Mouse (Mus musculus) midbrain, embryonic 15.5 days (tissue): ENCODE data around the gene H2-Q2. TPM values are rescaled to one million over a fixed set of nuclear protein-coding genes. Genes with fewer than 3 reads are reported as not detected.
"Not testable (repeated sequence)": the region's sequence is repeated elsewhere in the genome, so short reads cannot be mapped to it uniquely, and the experiment has no call there.

Experiments
- ATAC-seq: fragments of 200-750 bp; cut with Nextera tagmentation; replicated peaks from 2 replicates; pipeline ENCODE4 v1.8.0; 2017; ENCODE audit warnings: moderate TSS enrichment
- H3K27ac ChIP-seq: fragments of 300-500 bp; sonication (generic); 2 replicates; pipeline ENCODE4 v1.5.1; 2015; ENCODE audit warnings: mild to moderate bottlenecking, inconsistent platforms
- H3K27me3 ChIP-seq: fragments of 300-500 bp; sonication (generic); replicated peaks from 2 replicates; pipeline ENCODE4 v1.6.1; 2015; ENCODE audit warnings: inconsistent platforms
- H3K36me3 ChIP-seq: fragments of 300-500 bp; sonication (generic); replicated peaks from 2 replicates; pipeline ENCODE4 v1.6.1; 2015; ENCODE audit warnings: inconsistent platforms
- H3K4me1 ChIP-seq: fragments of 300-500 bp; sonication (generic); 2 replicates; pipeline ENCODE4 v1.6.1; 2015; ENCODE audit warnings: inconsistent platforms
- H3K4me2 ChIP-seq: fragments of 300-500 bp; sonication (generic); 2 replicates; pipeline ENCODE4 v1.6.1; 2015; ENCODE audit warnings: inconsistent platforms, mild to moderate bottlenecking, moderate library complexity
- H3K4me3 ChIP-seq: fragments of 300-500 bp; sonication (generic); 2 replicates; pipeline ENCODE4 v1.5.1; 2015; ENCODE audit warnings: mild to moderate bottlenecking, inconsistent platforms
- H3K9ac ChIP-seq: fragments of 300-500 bp; sonication (generic); 2 replicates; pipeline ENCODE4 v1.6.1; 2015; ENCODE audit warnings: mild to moderate bottlenecking, inconsistent platforms
- H3K9me3 ChIP-seq: fragments of 300-500 bp; sonication (generic); 2 replicates; pipeline ENCODE4 v1.6.1; 2016; ENCODE audit warnings: inconsistent platforms
- WGBS: fragments of 180-500 bp; shearing (Covaris S2); methylation state at CpG from one replicate; pipeline ENCODE4 v1.1.7; 2015; ENCODE audit warnings: mixed read lengths; 5-methylcytosine and 5-hydroxymethylcytosine counted together
- polyA plus RNA-seq: library from polyadenylated mRNA; unstranded; fragments of >200 nt; fragmentation: Nextera tagmentation; extraction: Ambion mirVana; gene quantifications from 2 replicates; pipeline ENCODE4 v1.2.1, GENCODE M21; 2015

The H2-Q2 gene
- 3.0 and 3.8 TPM in 2 replicates for polyA plus RNA-seq

DNA sequence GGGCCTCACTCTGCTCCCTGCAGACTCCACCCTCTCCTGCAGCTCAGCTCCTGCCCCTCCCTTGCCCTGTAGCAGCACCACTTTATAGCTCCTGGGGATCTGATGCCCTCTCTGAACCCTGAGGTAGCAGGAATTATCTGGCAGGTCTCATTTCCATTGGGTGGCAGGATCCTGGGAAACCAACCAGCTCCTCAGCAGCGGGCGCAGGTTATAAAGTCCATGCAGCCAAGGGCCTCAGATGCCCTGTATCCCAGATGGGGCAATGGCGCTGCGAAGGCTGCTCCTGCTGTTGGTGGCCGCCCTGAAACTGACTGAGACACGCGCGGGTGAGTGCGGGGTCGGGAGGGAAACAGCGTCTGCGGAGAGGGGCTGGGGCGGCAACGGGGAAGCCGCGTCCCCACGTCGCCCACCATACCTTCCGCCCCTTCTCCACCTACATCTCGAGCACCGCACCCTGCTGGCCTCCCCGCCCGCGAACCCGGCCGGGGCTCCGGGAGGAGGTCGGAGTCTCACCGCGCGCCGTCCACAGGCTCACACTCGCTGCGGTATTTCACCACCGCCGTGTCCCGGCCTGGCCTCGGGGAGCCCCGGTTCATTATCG lies at the start of gene H2-Q2:
TSS of gene H2-Q2 (plus strand) at position 172 of the 601 bp plus-strand sequence.
- peak within 1 kb of the TSS; percentile 84 for H3K4me2 ChIP-seq
- H3K9me3 ChIP-seq = no peaks in the 10 kb centered on the region
- ATAC-seq = peak; percentile 48; the same call in 1 of the 2 replicates
- peaks cover 46% of the 10 kb centered on the region for H3K27me3 ChIP-seq
- no peak within 1 kb of the TSS for H3K27ac ChIP-seq
- no peaks in the 10 kb centered on the region for H3K36me3 ChIP-seq
- H3K9ac ChIP-seq = peak within 1 kb of the TSS; percentile 49
- H3K4me3 ChIP-seq = peak within 1 kb of the TSS; percentile 46
- under 1% methylated on average over 33 of the region's 40 CpGs for WGBS
- peaks cover 11% of the 10 kb centered on the region for H3K4me1 ChIP-seq

DNA sequence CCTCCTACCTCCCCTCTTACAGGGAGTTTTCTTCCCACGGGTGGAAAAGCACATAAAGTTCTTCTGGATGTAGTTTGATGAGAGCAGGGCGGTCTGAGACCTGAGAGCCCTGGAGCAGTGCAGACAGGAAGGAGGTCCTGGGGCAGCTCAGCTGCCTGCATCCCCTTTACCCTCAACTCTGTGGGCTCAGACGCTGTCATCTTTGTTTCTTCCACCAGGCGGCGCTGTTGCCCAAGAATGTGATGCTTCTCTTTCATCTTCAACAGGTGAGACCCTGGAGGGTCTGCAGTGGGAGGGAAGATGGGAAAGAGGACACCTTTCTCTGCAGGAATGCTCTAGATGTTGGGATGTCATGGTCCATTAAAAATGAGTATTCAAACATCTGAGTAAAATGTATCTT lies 46.2 kb upstream of the H2-Q2 start:
- not testable (repeated sequence) for ATAC-seq, H3K36me3 ChIP-seq, H3K4me3 ChIP-seq, H3K27me3 ChIP-seq, H3K4me1 ChIP-seq, H3K9me3 ChIP-seq, H3K27ac ChIP-seq, H3K9ac ChIP-seq, H3K4me2 ChIP-seq
- WGBS = 1% methylated on average over 5 of the region's 5 CpGs

GRCm38 (mm10) chr17:35300261-35300945 lies 41.6 kb upstream of the H2-Q2 start:
- H3K36me3 ChIP-seq, H3K4me1 ChIP-seq, H3K4me3 ChIP-seq, H3K4me2 ChIP-seq, H3K9ac ChIP-seq, H3K27ac ChIP-seq, H3K9me3 ChIP-seq, ATAC-seq, H3K27me3 ChIP-seq: not testable (repeated sequence)
- WGBS = 88% methylated on average over 7 of the region's 7 CpGs

DNA sequence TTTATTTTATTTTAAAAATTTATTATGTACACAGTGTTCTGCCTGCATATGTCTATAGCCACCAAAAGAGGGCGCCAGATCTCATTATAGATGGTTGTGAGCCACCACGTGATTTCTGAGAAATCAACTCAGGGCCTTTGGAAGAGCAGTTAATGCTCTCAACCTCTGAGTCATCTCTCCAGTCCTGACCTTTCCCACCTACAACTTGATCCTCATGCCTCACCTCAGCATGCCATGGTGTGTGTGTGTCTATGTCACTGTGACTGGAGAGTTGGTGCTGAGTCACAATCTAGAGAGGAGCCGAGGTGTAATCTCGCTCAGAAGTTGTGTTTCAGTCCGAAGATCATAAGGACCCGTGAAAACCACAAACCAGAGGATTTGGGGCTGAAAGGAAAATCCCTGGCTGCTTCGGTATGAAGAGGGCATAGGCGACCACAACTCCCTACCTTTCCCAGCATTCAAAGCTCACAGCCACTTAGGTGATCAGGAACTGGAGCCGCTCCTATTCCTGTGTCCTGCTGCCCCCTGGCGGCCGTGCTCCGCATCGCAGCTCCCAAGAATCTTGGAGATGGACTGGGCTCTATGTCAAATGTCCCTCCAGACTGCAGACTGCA lies 40.3 kb upstream of the H2-Q2 start:
- Histone ChIP-seq H3K27me3 (no peaks in the 10 kb centered on the region), H3K36me3 (no peaks in the 10 kb centered on the region), H3K9ac (no peak overlapping the region), H3K4me2 (no peak overlapping the region), H3K4me1 (no peaks in the 10 kb centered on the region), H3K27ac (no peak overlapping the region), H3K9me3 (no peaks in the 10 kb centered on the region), H3K4me3 (no peak overlapping the region)
- WGBS = 23% methylated on average over 13 of the region's 13 CpGs
- ATAC-seq = no peak

DNA sequence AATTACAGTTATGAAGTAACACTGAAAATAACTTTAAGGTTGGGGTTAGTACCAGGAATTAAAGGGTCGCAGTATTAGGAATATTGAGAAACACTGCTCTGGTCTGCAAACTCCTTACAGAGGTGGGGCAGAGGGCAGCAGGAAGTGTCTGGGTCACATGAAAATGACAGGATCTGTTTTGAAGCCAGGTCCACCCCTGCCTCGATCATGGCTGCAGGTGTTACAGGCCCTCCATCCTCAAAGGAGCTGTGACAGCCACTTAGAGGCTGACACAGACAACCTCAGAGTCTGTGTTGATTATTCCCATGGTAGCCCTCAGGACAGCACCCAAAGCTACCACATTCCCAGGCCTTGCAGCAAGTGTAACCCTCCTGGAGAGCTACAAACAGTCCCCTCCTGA lies 38.8 kb upstream of the H2-Q2 start:
- H3K4me2 ChIP-seq = no peak overlapping the region
- H3K4me3 ChIP-seq = no peak overlapping the region
- no peaks in the 10 kb centered on the region for H3K27me3 ChIP-seq
- no peaks in the 10 kb centered on the region for H3K36me3 ChIP-seq
- no peak for ATAC-seq
- no peaks in the 10 kb centered on the region for H3K9me3 ChIP-seq
- H3K27ac ChIP-seq = no peak overlapping the region
- 87% methylated on average over 2 of the region's 2 CpGs for WGBS
- H3K9ac ChIP-seq = no peak overlapping the region
- H3K4me1 ChIP-seq = no peaks in the 10 kb centered on the region

DNA sequence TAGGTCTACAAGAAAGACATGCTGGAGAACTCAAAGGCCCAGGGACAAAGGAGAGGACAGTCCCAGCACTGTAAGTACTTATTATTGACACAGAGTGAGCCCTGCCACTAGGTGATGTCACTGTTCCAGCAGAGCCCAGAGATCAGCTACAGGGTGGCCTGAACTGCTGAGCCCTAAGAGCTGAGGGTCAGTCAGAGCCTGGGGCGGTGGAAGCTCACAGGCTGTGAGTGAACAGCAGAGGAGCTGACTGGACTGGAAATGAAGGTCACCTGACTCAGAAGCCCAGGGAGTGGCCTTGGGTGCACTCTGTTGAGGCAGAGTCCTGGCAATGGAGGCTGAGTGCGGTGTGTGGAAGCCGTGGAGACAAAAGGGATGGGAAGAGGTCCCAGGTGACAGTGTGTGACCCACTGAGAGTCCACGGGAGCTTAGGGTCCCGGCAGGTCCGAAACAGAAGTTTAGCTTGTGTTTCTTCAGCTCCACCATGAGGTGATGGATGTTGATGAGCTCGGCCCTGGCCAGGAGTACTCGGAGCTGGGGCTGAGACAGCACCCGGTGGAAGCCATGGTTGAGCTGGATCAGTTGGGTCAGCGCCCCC lies 38.2 kb upstream of the H2-Q2 start:
- Histone ChIP-seq H3K27me3 (no peaks in the 10 kb centered on the region), H3K9ac (no peak overlapping the region), H3K36me3 (no peaks in the 10 kb centered on the region), H3K4me3 (no peak overlapping the region), H3K9me3 (no peaks in the 10 kb centered on the region), H3K4me1 (no peaks in the 10 kb centered on the region), H3K4me2 (no peak overlapping the region), H3K27ac (no peak overlapping the region)
- ATAC-seq = no peak
- WGBS = 88% methylated on average over 10 of the region's 10 CpGs

DNA sequence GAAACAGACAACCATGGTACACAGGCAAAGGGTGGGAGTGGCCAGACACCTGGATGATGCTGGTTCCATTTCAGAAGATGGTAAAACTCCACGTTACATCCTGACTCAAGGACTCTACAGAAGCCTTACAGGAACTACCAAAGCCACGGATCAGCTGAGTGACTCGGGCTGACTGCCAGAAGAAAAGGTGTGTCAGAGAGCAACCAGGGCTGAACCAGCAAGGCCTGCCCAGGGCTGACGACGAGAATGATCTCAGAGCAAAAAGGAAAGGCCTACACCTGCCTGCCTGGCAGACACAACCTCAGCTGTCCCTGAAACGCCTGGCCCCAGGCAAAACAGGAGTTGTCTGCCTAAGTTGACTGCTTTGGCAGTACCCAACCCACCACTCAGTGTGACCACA lies 37.6 kb upstream of the H2-Q2 start:
- Histone ChIP-seq H3K9ac (no peak overlapping the region), H3K4me3 (no peak overlapping the region), H3K4me2 (no peak overlapping the region), H3K27me3 (no peaks in the 10 kb centered on the region), H3K9me3 (no peaks in the 10 kb centered on the region), H3K4me1 (no peaks in the 10 kb centered on the region), H3K36me3 (no peaks in the 10 kb centered on the region), H3K27ac (no peak overlapping the region)
- WGBS = 68% methylated on average over 6 of the region's 6 CpGs
- no peak for ATAC-seq

- not testable (repeated sequence) for H3K9ac ChIP-seq, H3K27ac ChIP-seq, ATAC-seq, H3K4me1 ChIP-seq, H3K9me3 ChIP-seq, H3K36me3 ChIP-seq, H3K4me3 ChIP-seq, H3K4me2 ChIP-seq, H3K27me3 ChIP-seq
- 83% methylated on average over 8 of the region's 8 CpGs for WGBS
Observed at GRCm38 (mm10) chr17:35304921-35305320, 37.1 kb upstream of the H2-Q2 start.

DNA sequence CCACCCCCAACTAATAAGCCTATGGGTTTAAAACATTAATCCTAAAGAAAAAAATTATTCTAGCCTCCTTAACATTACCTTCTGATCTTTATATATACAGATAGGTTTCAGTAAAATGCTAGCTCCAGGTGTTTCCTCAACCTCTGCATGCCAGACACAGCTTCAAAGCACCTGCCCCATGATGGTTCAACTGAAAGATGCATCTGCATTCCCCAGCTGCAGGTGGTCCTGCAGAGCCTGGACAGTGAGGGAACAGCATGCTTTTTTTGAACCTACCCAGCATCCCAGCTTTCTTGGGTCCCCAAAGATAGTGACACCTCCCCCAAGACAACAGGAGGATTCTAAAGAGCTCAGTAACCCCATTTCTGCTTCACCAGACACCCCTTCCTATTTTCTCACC lies 23.4 kb upstream of the H2-Q2 start:
- Histone ChIP-seq H3K4me3 (no peak overlapping the region), H3K9ac (no peak overlapping the region), H3K4me2 (no peak overlapping the region), H3K27me3 (peaks cover 30% of the 10 kb centered on the region), H3K9me3 (no peaks in the 10 kb centered on the region), H3K4me1 (peaks cover 8% of the 10 kb centered on the region), H3K27ac (no peak overlapping the region), H3K36me3 (no peaks in the 10 kb centered on the region)
- ATAC-seq = no peak

DNA sequence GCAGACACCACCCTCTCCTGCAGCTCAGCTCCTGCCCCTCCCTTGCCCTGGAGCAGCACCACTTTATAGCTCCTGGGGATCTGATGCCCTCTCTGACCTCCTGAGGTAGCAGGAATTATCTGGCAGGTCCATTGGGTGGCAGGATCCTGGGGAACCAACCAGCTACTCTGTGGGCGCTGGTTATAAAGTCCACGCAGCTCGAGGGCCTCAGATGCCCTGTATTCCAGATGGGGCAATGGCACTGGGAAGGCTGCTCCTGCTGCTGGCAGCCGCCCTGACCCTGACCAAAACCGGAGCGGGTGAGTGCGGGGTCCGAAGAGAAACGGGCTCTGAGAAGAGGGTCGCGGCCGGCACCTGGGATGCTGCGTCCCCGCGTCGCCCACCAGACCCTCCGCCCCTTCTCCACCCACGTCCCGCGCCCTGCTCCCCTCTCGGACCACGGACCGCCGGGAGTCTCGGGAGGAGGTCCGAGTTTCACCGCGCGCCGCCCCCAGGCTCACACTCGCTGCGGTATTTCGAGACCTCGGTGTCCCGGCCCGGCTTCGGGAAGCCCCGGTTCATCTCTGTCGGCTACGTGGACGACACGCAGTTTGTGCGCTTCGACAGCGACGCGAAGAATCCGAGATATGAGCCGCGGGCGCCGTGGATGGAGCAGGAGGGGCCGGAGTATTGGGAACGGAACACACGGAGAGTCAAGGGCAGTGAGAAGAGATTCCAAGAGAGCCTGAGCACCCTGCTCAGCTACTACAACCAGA lies 21.5 kb upstream of the H2-Q2 start, which contains the start of gene H2-Q1:
TSS of gene H2-Q1 (plus strand) at position 79 of the 755 bp plus-strand sequence.
- Histone ChIP-seq H3K27me3 (peaks cover 30% of the 10 kb centered on the region), H3K27ac (no peak within 1 kb of the TSS), H3K36me3 (no peaks in the 10 kb centered on the region), H3K4me2 (peak within 1 kb of the TSS; percentile 78), H3K9ac (no peak within 1 kb of the TSS; the same call in 1 of the 2 replicates), H3K9me3 (no peaks in the 10 kb centered on the region), H3K4me1 (peaks cover 8% of the 10 kb centered on the region), H3K4me3 (peak within 1 kb of the TSS; percentile 37)
- under 1% methylated on average over 54 of the region's 55 CpGs for WGBS
- ATAC-seq = no peak

- H3K4me1 ChIP-seq, H3K27ac ChIP-seq, H3K9me3 ChIP-seq, H3K9ac ChIP-seq, ATAC-seq, H3K4me3 ChIP-seq, H3K4me2 ChIP-seq, H3K36me3 ChIP-seq: not testable (repeated sequence)
- WGBS = 58% methylated on average over 1 of the region's 1 CpGs
- H3K27me3 ChIP-seq = peaks cover 20% of the 10 kb centered on the region
Observed at GRCm38 (mm10) chr17:35325124-35325523, 16.9 kb upstream of the H2-Q2 start.

DNA sequence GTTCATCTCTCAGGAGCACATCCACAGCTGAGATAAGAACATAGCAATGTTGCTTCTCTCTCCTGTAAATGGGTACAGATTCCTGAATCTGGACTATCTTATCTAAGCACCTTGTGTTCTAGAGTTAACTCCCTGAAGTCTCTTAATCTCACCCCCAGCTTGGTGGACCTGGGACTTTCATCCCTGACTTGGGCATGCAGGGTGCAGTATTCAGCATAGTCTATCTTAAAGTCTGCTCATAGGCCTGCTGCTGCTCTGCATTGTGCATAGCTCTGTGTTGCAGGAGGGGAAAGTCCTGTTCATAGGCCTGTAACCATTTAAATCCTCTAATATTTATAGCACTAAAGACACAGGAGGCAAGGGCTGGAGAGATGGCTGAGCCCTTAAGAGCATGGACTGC lies 16.0 kb upstream of the H2-Q2 start:
- H3K4me2 ChIP-seq, H3K4me3 ChIP-seq, H3K9ac ChIP-seq, H3K27ac ChIP-seq, H3K9me3 ChIP-seq, H3K4me1 ChIP-seq, ATAC-seq, H3K36me3 ChIP-seq: not testable (repeated sequence)
- H3K27me3 ChIP-seq = peaks cover 13% of the 10 kb centered on the region
